Mouse (Mus musculus) G1E (cell line): ENCODE results near the gene Ssc5d.

ENCODE experiments used
- CTCF ChIP-seq: IDR thresholded peaks from 2 replicates; pipeline ENCODE4 v1.5.1; 2012; ENCODE audit warnings: low read depth, low read length, inconsistent platforms, mixed read lengths
- GATA1 ChIP-seq: IDR thresholded peaks from 2 replicates; pipeline ENCODE4 v1.6.1; 2012; ENCODE audit warnings: borderline replicate concordance, low read length, inconsistent platforms, mixed read lengths
- POLR2AphosphoS5 ChIP-seq: IDR thresholded peaks from 2 replicates; pipeline ENCODE4 v1.6.1; 2012; ENCODE audit warnings: low read depth, low read length, inconsistent platforms; ENCODE audit not compliant: insufficient replicate concordance
- TAL1 ChIP-seq: conservative IDR thresholded peaks from 2 replicates; pipeline ENCODE4 v1.6.1; 2012; ENCODE audit warnings: low read depth, low read length, inconsistent platforms, mixed read lengths

DNA sequence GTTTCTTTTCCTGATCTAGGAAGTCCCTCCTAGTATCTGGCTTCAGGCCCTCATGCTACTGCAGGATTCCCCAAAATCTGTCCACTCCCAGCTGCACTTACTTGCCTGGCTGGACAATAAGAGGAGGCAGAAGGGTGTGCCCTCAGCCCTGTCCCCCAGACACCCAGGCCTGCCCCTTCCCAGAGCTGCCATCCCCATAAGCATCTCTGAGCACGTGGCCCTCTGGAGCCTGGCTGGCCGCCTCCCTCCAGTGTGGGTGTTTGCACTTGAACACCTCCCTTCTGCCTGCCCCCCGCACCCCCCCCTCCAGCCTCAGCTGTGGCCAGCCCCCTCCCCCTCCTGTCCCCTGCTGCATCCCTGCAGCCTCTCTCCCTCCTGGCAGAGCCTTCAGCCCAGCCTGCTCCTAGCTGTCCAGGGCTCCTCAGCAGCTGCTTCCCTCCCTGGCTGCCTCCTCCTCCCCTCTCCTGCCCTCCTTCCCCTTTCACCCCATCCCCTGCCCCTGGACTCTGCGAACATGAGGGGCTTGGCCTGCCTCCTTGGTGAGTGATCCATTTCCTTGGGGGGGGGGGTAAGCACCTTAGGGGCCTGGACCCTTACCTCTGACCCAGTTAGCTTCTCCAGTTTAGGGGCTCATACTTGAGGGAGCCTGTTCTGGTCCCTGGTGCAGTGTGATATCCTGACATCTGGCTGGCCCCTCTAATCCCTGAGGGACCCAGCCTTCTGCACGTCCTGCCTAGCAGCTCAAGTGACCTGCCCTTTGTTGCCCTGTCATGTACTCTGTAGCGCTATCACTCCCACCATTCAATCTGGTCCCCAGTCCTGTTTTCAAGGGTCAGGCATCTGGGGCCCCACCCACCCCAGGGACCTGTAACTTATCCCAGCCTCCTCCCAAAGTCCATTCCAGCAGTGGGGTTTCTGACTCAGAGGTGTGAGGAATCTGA, at the start of gene Ssc5d:
- no peak for TF ChIP-seq CTCF
- TF ChIP-seq GATA1: no peak
- no peak for TF ChIP-seq POLR2AphosphoS5
- no peak for TF ChIP-seq TAL1
